Mouse (Mus musculus) Muller cell, postnatal 12 days (primary cell): ENCODE data around the gene Sik2.

Experiments used
- DNase-seq: peaks from one replicate; pipeline ENCODE4 v3.0.0-alpha.2; 2015; ENCODE audit errors: inconsistent ontology term

Gene Sik2

DNA sequence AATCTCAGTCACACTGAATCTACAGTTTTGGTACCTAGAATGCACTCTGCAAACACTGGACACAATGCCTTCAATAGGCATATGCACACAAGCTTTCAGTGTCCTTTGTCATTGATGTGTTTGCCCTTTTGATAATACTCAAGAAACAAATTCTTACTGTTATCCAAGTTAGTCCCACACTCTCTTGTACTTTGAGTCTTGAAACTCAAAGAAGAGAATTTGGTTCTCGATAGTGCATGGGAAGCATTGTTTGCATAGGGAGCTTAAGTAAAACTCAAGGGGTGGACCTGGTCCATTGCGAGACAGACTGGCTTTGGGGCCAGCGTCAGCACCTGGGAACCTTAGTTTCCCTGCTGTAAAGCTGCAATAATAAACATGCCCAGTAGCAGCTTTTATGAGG, 90.7 kb downstream of the Sik2 start:
- DNase-seq = no peak

GRCm38 (mm10) chr9:50911861-50912515, 96.9 kb downstream of the Sik2 start:
- DNase-seq = no peak

DNA sequence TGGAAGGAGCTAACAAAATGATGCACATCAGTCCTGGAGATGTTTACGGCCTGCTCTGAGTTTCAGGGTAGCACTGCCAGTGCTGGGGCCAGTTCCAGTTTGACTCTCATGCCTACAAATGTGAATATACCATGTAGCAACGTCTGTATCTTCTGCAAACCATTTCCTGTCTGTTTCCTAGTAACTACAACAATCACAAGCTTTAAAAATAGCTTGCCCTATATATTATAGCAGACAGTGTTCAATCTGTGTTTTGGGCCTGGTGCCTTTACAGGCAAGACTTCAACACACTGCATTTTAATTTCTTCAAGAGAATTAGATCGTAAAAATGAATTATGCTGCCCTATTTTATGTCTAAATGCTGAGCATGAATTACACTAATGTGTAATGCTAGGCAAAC, 103.6 kb downstream of the Sik2 start:
- no peak for DNase-seq

GRCm38 (mm10) chr9:50904196-50904847, 104.6 kb downstream of the Sik2 start:
- no peak for DNase-seq

GRCm38 (mm10) chr9:50900026-50900920, 108.6 kb downstream of the Sik2 start:
- peak; percentile 95 for DNase-seq

GRCm38 (mm10) chr9:50893665-50894064, 115.2 kb downstream of the Sik2 start:
- peak; percentile 93 for DNase-seq

- no peak for DNase-seq
Measured at GRCm38 (mm10) chr9:50890494-50891090, 118.3 kb downstream of the Sik2 start.

GRCm38 (mm10) chr9:50889964-50890363, 118.9 kb downstream of the Sik2 start:
- DNase-seq = no peak

- DNase-seq = no peak
Measured at GRCm38 (mm10) chr9:50889211-50889610, 119.7 kb downstream of the Sik2 start.

GRCm38 (mm10) chr9:50887351-50887750, 121.5 kb downstream of the Sik2 start:
- peak; percentile 78 for DNase-seq

- DNase-seq = no peak
Measured at GRCm38 (mm10) chr9:50886870-50887269, 122.0 kb downstream of the Sik2 start.

GRCm38 (mm10) chr9:50885600-50885987, 123.3 kb downstream of the Sik2 start:
- no peak for DNase-seq

DNA sequence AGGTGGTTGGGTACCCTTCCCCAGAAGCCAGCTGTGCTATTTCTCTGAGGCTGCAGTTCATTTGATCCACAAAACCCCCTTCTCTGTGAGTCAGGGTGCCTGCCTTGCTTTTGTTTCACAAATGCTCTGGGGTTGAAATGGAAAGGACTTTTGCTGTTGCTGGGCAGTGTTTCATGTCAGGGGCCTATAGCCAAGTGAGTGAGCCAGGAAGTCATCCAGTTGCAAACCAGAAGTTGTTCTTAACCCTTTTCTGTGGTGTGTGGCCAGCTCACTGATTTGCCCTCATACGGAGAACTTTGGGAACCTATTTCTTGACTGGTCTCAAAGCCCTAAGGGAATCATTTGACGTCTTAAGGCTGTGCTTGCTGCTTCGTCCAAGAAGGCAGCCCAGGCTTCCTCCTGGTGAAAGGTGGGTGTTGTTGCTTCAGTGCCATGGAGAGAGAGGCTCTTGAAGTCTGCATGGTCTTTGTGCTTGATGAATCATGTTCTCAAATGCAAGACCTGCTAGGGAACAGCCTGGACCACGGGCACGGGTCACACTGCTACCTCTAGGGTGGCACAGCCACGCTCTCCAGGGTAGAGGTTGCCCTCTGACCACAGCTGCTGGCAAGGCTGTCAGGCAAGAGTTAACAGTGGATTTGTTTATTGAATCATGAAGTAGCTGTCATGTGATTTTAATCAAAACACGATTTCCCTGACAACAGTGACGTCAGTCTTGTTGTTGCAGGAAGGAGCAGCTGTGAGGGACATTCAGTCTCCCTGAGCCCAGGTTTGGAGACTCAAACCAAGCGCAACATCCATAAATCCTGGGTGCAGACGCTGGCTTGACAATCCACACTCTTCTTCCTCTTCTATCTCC, 123.9 kb downstream of the Sik2 start:
- DNase-seq = peak; percentile 37

- no peak for DNase-seq
Measured at GRCm38 (mm10) chr9:50884093-50884492, 124.8 kb downstream of the Sik2 start.

- no peak for DNase-seq
Measured at GRCm38 (mm10) chr9:50882183-50882582, 126.7 kb downstream of the Sik2 start.

GRCm38 (mm10) chr9:50877431-50877830, 131.4 kb downstream of the Sik2 start:
- DNase-seq = no peak

- no peak for DNase-seq
Measured at GRCm38 (mm10) chr9:50876287-50876686, 132.6 kb downstream of the Sik2 start.

DNA sequence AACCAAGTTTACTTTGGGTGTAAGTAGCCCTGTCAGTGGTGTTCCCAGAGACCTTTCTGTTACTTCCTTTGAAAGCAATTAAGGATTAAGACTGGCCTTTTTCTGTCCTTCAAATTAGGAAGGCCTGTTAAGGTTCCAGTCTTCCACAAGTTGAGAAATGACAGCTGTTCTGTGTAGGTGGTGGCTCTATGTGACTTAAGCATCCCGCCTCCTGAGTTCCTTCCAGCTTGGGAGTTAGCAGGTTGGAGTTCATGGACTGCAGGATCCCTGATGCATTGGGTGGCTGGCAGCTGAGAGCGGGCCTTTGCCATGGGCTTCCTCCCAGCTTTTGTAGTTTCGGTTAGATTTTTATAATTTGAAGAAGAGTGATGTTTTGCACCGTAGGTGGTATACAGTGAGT, 133.4 kb downstream of the Sik2 start:
- DNase-seq = no peak

DNA sequence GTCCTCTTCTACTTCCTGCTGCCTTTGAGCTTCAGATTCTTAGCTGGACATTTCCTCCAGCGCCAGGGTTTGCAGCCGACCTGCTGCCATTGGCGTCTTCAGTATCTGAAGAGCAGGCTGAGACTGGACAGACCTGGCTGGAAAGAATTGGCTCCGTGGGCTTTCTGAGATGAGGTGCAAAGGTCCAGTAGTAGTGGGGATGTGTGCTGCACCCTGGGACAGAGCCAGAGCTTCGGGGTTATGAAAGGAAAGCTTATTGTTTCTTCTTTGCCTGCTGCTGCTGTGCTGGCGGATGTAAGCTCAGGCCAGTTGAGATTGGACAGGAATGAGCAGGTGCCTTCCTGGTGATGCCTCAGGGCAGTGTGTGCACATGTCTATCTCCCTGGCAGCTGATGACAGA, 134.8 kb downstream of the Sik2 start:
- DNase-seq = no peak

DNA sequence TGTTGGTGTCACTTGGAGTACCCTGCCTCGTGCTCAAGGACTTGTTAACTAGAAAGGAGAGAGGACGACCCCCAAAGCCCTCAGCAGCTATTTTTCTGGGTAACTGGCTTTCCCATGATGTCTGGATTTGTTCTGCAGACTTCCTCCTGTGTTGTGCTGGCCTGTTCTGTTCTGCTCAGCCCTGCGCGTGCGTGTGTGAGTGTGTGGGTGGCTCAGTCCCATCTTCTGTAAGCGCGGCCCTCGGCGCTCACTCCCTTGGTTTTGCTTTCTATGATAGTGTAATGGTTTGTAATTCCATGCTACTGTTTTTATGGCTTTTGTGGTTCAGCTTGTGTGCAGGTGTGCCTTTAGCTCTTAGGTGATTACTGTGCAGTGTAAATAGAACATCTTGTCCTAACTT, 135.7 kb downstream of the Sik2 start:
- DNase-seq = no peak

GRCm38 (mm10) chr9:50868182-50868581, 140.7 kb downstream of the Sik2 start:
- no peak for DNase-seq
